Mouse (Mus musculus): ENCODE measurements at regions not wholly inside any gene's neighbourhood (a gene's known extent, or its start where the extent isn't known, plus 50 kb on each side); places are given as distances from the start of the nearest gene placed in this dataset.

- Histone ChIP-seq H3K9me3 (ENCODE audit: control insufficient read depth, low read depth, low read length) (no peaks in the 10 kb centered on the region), H3K4me1 (ENCODE audit: control insufficient read depth, insufficient read depth, low read length) (no peaks in the 10 kb centered on the region), H3K4me3 (ENCODE audit: low read depth, low read length) (no peak overlapping the region), H3K27me3 (ENCODE audit: control insufficient read depth, insufficient read depth, low read length) (no peaks in the 10 kb centered on the region), H3K4me2 (replicated peaks; ENCODE audit: low read depth, low read length) (no peak overlapping the region), H3K27ac (ENCODE audit: low read length) (no peak overlapping the region), H3K9ac (replicated peaks; ENCODE audit: low read depth, low read length) (no peak overlapping the region), H3K36me3 (ENCODE audit: control insufficient read depth, insufficient read depth, low read length) (no peaks in the 10 kb centered on the region)
- no peak for ATAC-seq (ENCODE audit: insufficient number of reproducible peaks, insufficient read depth, low FRiP score, low read depth)
- WGBS, result 85% methylated on average over 5 of the region's 5 CpGs
Measured at GRCm38 (mm10) chr2:162772520-162772919, 111.6 kb upstream of the Ptprt start.

GRCm38 (mm10) chr2:162769711-162770428 is 108.9 kb upstream of the Ptprt start:
- H3K9ac ChIP-seq (replicated peaks; ENCODE audit: low read depth, low read length), result no peak overlapping the region
- H3K9me3 ChIP-seq (ENCODE audit: control insufficient read depth, low read depth, low read length), result no peaks in the 10 kb centered on the region
- H3K4me1 ChIP-seq (ENCODE audit: control insufficient read depth, insufficient read depth, low read length), result no peaks in the 10 kb centered on the region
- no peak overlapping the region for H3K4me3 ChIP-seq (ENCODE audit: low read depth, low read length)
- H3K36me3 ChIP-seq (ENCODE audit: control insufficient read depth, insufficient read depth, low read length), result no peaks in the 10 kb centered on the region
- H3K27me3 ChIP-seq (ENCODE audit: control insufficient read depth, insufficient read depth, low read length), result no peaks in the 10 kb centered on the region
- WGBS, result 82% methylated on average over 6 of the region's 6 CpGs
- no peak overlapping the region for H3K4me2 ChIP-seq (replicated peaks; ENCODE audit: low read depth, low read length)
- ATAC-seq (ENCODE audit: insufficient number of reproducible peaks, insufficient read depth, low FRiP score, low read depth), result no peak
- no peak overlapping the region for H3K27ac ChIP-seq (ENCODE audit: low read length)

- Histone ChIP-seq H3K9me3 (ENCODE audit: control insufficient read depth, low read depth, low read length) (no peaks in the 10 kb centered on the region), H3K36me3 (ENCODE audit: control insufficient read depth, insufficient read depth, low read length) (no peaks in the 10 kb centered on the region), H3K4me1 (ENCODE audit: control insufficient read depth, insufficient read depth, low read length) (no peaks in the 10 kb centered on the region), H3K4me3 (ENCODE audit: low read depth, low read length) (no peak overlapping the region), H3K27ac (ENCODE audit: low read length) (no peak overlapping the region), H3K9ac (replicated peaks; ENCODE audit: low read depth, low read length) (no peak overlapping the region), H3K27me3 (ENCODE audit: control insufficient read depth, insufficient read depth, low read length) (no peaks in the 10 kb centered on the region), H3K4me2 (replicated peaks; ENCODE audit: low read depth, low read length) (no peak overlapping the region)
- ATAC-seq (ENCODE audit: insufficient number of reproducible peaks, insufficient read depth, low FRiP score, low read depth), result no peak
- 81% methylated on average over 6 of the region's 6 CpGs for WGBS
Measured at GRCm38 (mm10) chr2:162764059-162764458, 103.1 kb upstream of the Ptprt start.

GRCm38 (mm10) chr2:162740523-162740922 is 79.6 kb upstream of the Ptprt start:
- no peak for ATAC-seq (ENCODE audit: insufficient number of reproducible peaks, insufficient read depth, low FRiP score, low read depth)
- H3K4me1 ChIP-seq (ENCODE audit: control insufficient read depth, insufficient read depth, low read length), result no peaks in the 10 kb centered on the region
- WGBS, result 89% methylated on average over 5 of the region's 5 CpGs
- H3K27ac ChIP-seq (ENCODE audit: low read length), result no peak overlapping the region
- H3K4me3 ChIP-seq (ENCODE audit: low read depth, low read length), result no peak overlapping the region
- no peak overlapping the region for H3K4me2 ChIP-seq (replicated peaks; ENCODE audit: low read depth, low read length)
- no peaks in the 10 kb centered on the region for H3K9me3 ChIP-seq (ENCODE audit: control insufficient read depth, low read depth, low read length)
- no peak overlapping the region for H3K9ac ChIP-seq (replicated peaks; ENCODE audit: low read depth, low read length)
- H3K36me3 ChIP-seq (ENCODE audit: control insufficient read depth, insufficient read depth, low read length), result no peaks in the 10 kb centered on the region
- H3K27me3 ChIP-seq (ENCODE audit: control insufficient read depth, insufficient read depth, low read length), result no peaks in the 10 kb centered on the region

GRCm38 (mm10) chr2:162735761-162736160 is 74.8 kb upstream of the Ptprt start:
- 54% methylated on average over 3 of the region's 3 CpGs for WGBS
- Histone ChIP-seq H3K27me3 (ENCODE audit: control insufficient read depth, insufficient read depth, low read length) (no peaks in the 10 kb centered on the region), H3K27ac (ENCODE audit: low read length) (no peak overlapping the region), H3K4me1 (ENCODE audit: control insufficient read depth, insufficient read depth, low read length) (no peaks in the 10 kb centered on the region), H3K36me3 (ENCODE audit: control insufficient read depth, insufficient read depth, low read length) (no peaks in the 10 kb centered on the region), H3K9ac (replicated peaks; ENCODE audit: low read depth, low read length) (no peak overlapping the region), H3K4me2 (replicated peaks; ENCODE audit: low read depth, low read length) (no peak overlapping the region), H3K9me3 (ENCODE audit: control insufficient read depth, low read depth, low read length) (no peaks in the 10 kb centered on the region), H3K4me3 (ENCODE audit: low read depth, low read length) (no peak overlapping the region)
- ATAC-seq (ENCODE audit: insufficient number of reproducible peaks, insufficient read depth, low FRiP score, low read depth), result no peak

- no peaks in the 10 kb centered on the region for H3K9me3 ChIP-seq (ENCODE audit: control insufficient read depth, low read depth, low read length)
- no peaks in the 10 kb centered on the region for H3K27me3 ChIP-seq (ENCODE audit: control insufficient read depth, insufficient read depth, low read length)
- H3K36me3 ChIP-seq (ENCODE audit: control insufficient read depth, insufficient read depth, low read length), result no peaks in the 10 kb centered on the region
- 40% methylated on average over 4 of the region's 4 CpGs for WGBS
- no peak overlapping the region for H3K4me3 ChIP-seq (ENCODE audit: low read depth, low read length)
- no peaks in the 10 kb centered on the region for H3K4me1 ChIP-seq (ENCODE audit: control insufficient read depth, insufficient read depth, low read length)
- no peak overlapping the region for H3K4me2 ChIP-seq (replicated peaks; ENCODE audit: low read depth, low read length)
- no peak for ATAC-seq (ENCODE audit: insufficient number of reproducible peaks, insufficient read depth, low FRiP score, low read depth)
- H3K27ac ChIP-seq (ENCODE audit: low read length), result no peak overlapping the region
- no peak overlapping the region for H3K9ac ChIP-seq (replicated peaks; ENCODE audit: low read depth, low read length)
Measured at GRCm38 (mm10) chr2:162734286-162734685, 73.3 kb upstream of the Ptprt start.

GRCm38 (mm10) chr2:162720016-162720415 is 59.1 kb upstream of the Ptprt start:
- Histone ChIP-seq H3K36me3 (ENCODE audit: control insufficient read depth, insufficient read depth, low read length) (no peaks in the 10 kb centered on the region), H3K9ac (replicated peaks; ENCODE audit: low read depth, low read length) (no peak overlapping the region), H3K4me2 (replicated peaks; ENCODE audit: low read depth, low read length) (no peak overlapping the region), H3K9me3 (ENCODE audit: control insufficient read depth, low read depth, low read length) (no peaks in the 10 kb centered on the region), H3K27ac (ENCODE audit: low read length) (no peak overlapping the region), H3K27me3 (ENCODE audit: control insufficient read depth, insufficient read depth, low read length) (no peaks in the 10 kb centered on the region), H3K4me1 (ENCODE audit: control insufficient read depth, insufficient read depth, low read length) (no peaks in the 10 kb centered on the region), H3K4me3 (ENCODE audit: low read depth, low read length) (no peak overlapping the region)
- no peak for ATAC-seq (ENCODE audit: insufficient number of reproducible peaks, insufficient read depth, low FRiP score, low read depth)
- 57% methylated on average over 3 of the region's 3 CpGs for WGBS

GRCm38 (mm10) chr2:162718466-162718865 is 57.5 kb upstream of the Ptprt start:
- H3K9me3 ChIP-seq (ENCODE audit: control insufficient read depth, low read depth, low read length), result no peaks in the 10 kb centered on the region
- H3K4me3 ChIP-seq (ENCODE audit: low read depth, low read length), result no peak overlapping the region
- H3K27me3 ChIP-seq (ENCODE audit: control insufficient read depth, insufficient read depth, low read length), result no peaks in the 10 kb centered on the region
- H3K36me3 ChIP-seq (ENCODE audit: control insufficient read depth, insufficient read depth, low read length), result no peaks in the 10 kb centered on the region
- no peak overlapping the region for H3K27ac ChIP-seq (ENCODE audit: low read length)
- no peaks in the 10 kb centered on the region for H3K4me1 ChIP-seq (ENCODE audit: control insufficient read depth, insufficient read depth, low read length)
- H3K4me2 ChIP-seq (replicated peaks; ENCODE audit: low read depth, low read length), result no peak overlapping the region
- no peak overlapping the region for H3K9ac ChIP-seq (replicated peaks; ENCODE audit: low read depth, low read length)
- no peak for ATAC-seq (ENCODE audit: insufficient number of reproducible peaks, insufficient read depth, low FRiP score, low read depth)
- WGBS, result 71% methylated on average over 7 of the region's 7 CpGs

- H3K27ac ChIP-seq (ENCODE audit: low read length), result no peak overlapping the region
Measured at GRCm38 (mm10) chr2:162714976-162715375, 54.0 kb upstream of the Ptprt start.

More at GRCm38 (mm10) chr2:162714976-162715375, 54.0 kb upstream of the Ptprt start:
- no peak overlapping the region for H3K9ac ChIP-seq (replicated peaks; ENCODE audit: low read depth, low read length)
- H3K4me1 ChIP-seq (ENCODE audit: control insufficient read depth, insufficient read depth, low read length), result no peaks in the 10 kb centered on the region
- H3K4me2 ChIP-seq (replicated peaks; ENCODE audit: low read depth, low read length), result no peak overlapping the region
- WGBS, result 81% methylated on average over 8 of the region's 8 CpGs
- no peaks in the 10 kb centered on the region for H3K27me3 ChIP-seq (ENCODE audit: control insufficient read depth, insufficient read depth, low read length)
- no peak overlapping the region for H3K4me3 ChIP-seq (ENCODE audit: low read depth, low read length)
- no peak for ATAC-seq (ENCODE audit: insufficient number of reproducible peaks, insufficient read depth, low FRiP score, low read depth)
- no peaks in the 10 kb centered on the region for H3K36me3 ChIP-seq (ENCODE audit: control insufficient read depth, insufficient read depth, low read length)
- H3K9me3 ChIP-seq (ENCODE audit: control insufficient read depth, low read depth, low read length), result no peaks in the 10 kb centered on the region

Data from stomach, embryonic 14.5 days (tissue).